Mouse (Mus musculus) E14TG2a.4 (cell line): Measurements from ENCODE around the gene Ube2e3.

Experiments used
- CTCF ChIP-seq: conservative IDR thresholded peaks from 2 replicates; pipeline ENCODE4 v1.5.1; 2014; ENCODE audit warnings: low read length
- POU5F1 ChIP-seq: IDR thresholded peaks from 2 replicates; pipeline ENCODE4 v1.6.1; 2014; ENCODE audit warnings: low read length, borderline replicate concordance

- TF ChIP-seq CTCF (no peak), POU5F1 (no peak)
These were observed 3.1 kb upstream of the Ube2e3 start for GRCm38 (mm10) chr2:78864866-78865265.
